Mouse (Mus musculus) cerebellum, adult 2 months (tissue): ENCODE results near the gene Insc. TPM values are rescaled to one million over a fixed set of nuclear protein-coding genes. Genes with fewer than 3 reads are reported as not detected.
"Not testable (repeated sequence)": the region's sequence is repeated elsewhere in the genome, so short reads cannot be mapped to it uniquely, and the experiment has no call there.

Experiments used
- DNase-seq, 2 experiments: peaks; one replicate each; pipeline ENCODE4 v3.0.0; 2021
- H3K27ac ChIP-seq: fragments of 200-500 bp; 2 replicates; pipeline ENCODE4 v1.5.1; 2012; ENCODE audit warnings: low read length, control low read depth, inconsistent platforms; ENCODE audit not compliant: insufficient read depth
- H3K27me3 ChIP-seq: fragments of 200-500 bp; 2 replicates; pipeline ENCODE4 v1.6.1; 2012; ENCODE audit warnings: inconsistent platforms, mild to moderate bottlenecking, low read length, moderate library complexity; ENCODE audit not compliant: control insufficient read depth, insufficient read depth
- H3K4me1 ChIP-seq: fragments of 200-500 bp; 2 replicates; pipeline ENCODE4 v1.6.1; 2011; ENCODE audit warnings: low read length; ENCODE audit not compliant: control insufficient read depth, insufficient read depth
- H3K4me3 ChIP-seq: fragments of 200-500 bp; replicated peaks from 2 replicates; pipeline ENCODE3; 2011; ENCODE audit warnings: mild to moderate bottlenecking, low read depth, low read length, control low read depth; ENCODE audit not compliant: insufficient read depth
- CTCF ChIP-seq: fragments of 200-500 bp; IDR thresholded peaks from 2 replicates; pipeline ENCODE4 v1.5.1; 2011; ENCODE audit warnings: low read depth, mild to moderate bottlenecking, control low read depth, low read length, moderate library complexity, borderline replicate concordance; ENCODE audit not compliant: insufficient read depth
- POLR2A ChIP-seq: fragments of 200-500 bp; IDR thresholded peaks from 2 replicates; pipeline ENCODE4 v1.6.1; 2011; ENCODE audit warnings: low read length, control low read depth, borderline replicate concordance; ENCODE audit not compliant: insufficient read depth
- WGBS: fragments of 180-500 bp; shearing (Covaris S2); methylation state at CpG from one replicate; pipeline ENCODE4 v1.1.7; 2018; 5-methylcytosine and 5-hydroxymethylcytosine counted together
- polyA plus RNA-seq: library from polyadenylated mRNA; depleted of rRNA; stranded (reverse); fragments of >200 nt; gene quantifications from 2 replicates; pipeline ENCODE4 v1.2.3, GENCODE M21; 2012; rRNA removed

The Insc gene
- polyA plus RNA-seq, result 8.8 and 13.1 TPM in 2 replicates

DNA sequence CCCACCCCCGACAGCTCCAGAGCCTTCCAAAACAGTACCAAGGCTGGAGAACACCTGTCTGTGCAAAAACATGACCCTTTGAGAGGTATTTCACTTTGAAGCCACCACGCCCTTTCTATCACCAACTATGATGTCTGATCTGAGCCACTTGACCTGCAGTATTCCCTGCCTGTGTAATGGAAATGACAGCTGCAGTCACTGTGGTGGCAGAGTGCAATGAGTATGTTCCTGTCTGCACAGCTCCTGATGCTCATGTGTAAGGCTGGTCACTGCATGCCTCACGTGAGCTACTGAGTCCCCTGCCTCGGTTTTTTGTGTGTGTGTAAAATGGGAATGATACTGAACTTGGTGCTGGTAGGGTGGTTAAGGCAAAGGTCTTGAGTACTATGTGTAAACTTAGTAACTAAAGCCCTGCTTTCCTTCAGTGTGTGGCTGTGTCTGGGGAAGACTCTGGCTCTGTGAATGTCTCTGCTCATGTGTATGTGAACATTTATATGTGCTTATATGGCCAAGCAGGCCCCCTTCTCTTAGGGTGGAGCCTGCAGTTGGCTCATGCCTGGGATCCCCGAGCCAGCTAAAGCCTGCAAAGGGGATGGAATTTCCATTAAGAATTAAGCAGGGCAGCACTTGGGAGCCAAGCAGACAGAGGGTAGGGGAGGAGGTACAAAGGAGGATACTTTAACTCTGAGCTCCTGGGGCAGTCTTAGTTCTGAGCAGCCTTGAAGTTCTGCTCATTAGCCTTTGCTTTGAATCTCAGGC is at the start of gene Insc:
Insc (plus strand) TSS at position 673 of the 759 bp plus-strand sequence.
- no peak for DNase-seq
- TF ChIP-seq POLR2A (no peak), CTCF (no peak)
- WGBS, result 66% methylated on average over 5 of the region's 5 CpGs
- Histone ChIP-seq H3K4me1 (no peaks in the 10 kb centered on the region), H3K27ac (no peak within 1 kb of the TSS), H3K27me3 (no peaks in the 10 kb centered on the region; the same call in 1 of the 2 replicates), H3K4me3 (no peak within 1 kb of the TSS)

DNA sequence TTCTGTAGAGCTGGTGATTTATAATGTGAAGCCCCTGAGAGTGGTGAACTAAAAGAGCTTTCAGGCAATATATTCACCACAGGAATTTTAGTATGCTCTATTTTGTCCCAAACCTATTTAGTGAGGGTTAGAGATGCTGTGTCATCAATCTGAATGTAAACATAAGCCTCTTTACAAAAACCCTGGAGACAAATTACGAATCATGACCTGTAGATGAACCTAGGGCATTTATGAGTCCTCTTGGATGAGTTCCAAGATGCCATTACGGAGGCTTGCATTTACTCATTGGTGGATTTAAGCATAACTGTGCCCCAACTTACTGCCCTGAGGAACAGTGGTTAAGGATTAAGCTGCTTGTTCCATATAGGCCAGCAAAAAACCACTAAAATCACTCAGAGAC is 42.6 kb upstream of the Insc start:
- WGBS, result 36% methylated on average over 2 of the region's 2 CpGs
- Histone ChIP-seq H3K4me3 (no peak overlapping the region), H3K27me3 (no peaks in the 10 kb centered on the region), H3K27ac (no peak overlapping the region), H3K4me1 (no peaks in the 10 kb centered on the region)
- TF ChIP-seq CTCF (no peak), POLR2A (no peak)
- DNase-seq, result no peak

DNA sequence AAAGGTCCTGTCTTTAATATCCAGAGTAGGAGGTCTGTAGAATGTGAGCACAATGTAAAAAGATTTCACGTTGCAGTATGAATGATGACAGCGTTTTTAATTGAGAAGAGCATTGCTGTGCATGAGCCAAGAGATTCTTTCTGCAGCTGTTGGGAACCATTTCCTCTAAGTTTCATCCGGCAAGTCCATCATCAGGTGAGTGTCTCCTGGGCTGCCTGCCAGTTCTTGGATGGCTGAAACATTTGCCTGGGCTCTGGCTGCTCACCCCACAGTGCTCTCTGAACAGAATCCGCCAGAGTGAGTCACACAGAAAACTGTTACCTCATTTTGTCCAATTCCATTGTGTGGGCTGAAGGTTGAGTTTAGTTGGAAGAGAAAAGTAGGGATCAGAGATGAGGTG is 36.8 kb upstream of the Insc start:
- no peak overlapping the region for H3K4me3 ChIP-seq
- no peak for DNase-seq
- 35% methylated on average over 4 of the region's 4 CpGs for WGBS
- no peak overlapping the region for H3K27ac ChIP-seq
- no peaks in the 10 kb centered on the region for H3K4me1 ChIP-seq
- no peaks in the 10 kb centered on the region for H3K27me3 ChIP-seq
- TF ChIP-seq POLR2A, result no peak
- TF ChIP-seq CTCF, result no peak

DNA sequence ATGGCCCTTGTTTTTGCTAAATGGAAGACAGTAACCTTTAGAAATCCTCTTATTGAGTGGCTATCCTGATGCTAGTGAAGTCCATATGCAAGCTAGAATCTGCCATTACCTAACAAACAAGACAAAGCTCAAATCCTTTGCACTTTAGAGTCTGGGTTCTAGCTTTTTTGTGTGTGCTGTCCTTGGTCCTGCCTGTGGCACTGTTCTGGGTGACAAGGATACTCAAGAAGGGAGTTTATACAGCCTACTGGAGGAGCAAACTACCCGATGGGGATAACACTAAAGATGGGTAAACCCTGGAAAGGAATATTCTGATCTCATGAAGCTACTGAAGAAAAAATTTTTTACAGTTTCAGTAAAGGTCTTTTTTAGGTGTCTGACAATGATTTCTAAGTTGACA is 36.1 kb upstream of the Insc start:
- WGBS, result 90% methylated on average over 1 of the region's 1 CpGs
- Histone ChIP-seq H3K27ac (no peak overlapping the region), H3K4me3 (no peak overlapping the region), H3K4me1 (no peaks in the 10 kb centered on the region), H3K27me3 (no peaks in the 10 kb centered on the region)
- TF ChIP-seq POLR2A (no peak), CTCF (no peak)
- no peak for DNase-seq

DNA sequence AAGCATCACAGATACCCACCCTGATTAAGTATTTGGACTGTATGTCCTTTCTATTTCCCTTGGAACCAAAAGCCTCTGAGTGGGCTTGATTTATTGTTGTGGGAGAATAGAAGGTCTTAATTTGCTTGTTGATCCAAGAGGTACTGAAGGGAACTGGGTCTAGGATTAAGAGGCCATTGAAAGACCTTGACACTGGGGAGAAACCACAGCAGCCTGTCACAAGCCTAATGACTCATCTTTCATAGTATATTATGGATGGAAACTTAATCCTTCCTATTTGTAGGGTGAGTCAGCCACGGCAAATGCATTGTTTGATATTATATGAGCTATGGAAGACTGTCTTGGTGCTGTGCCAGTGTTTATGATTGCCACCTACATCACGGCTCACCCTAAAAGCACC is 33.1 kb upstream of the Insc start:
- 89% methylated on average over 2 of the region's 2 CpGs for WGBS
- H3K27ac ChIP-seq, result no peak overlapping the region
- no peaks in the 10 kb centered on the region for H3K27me3 ChIP-seq
- H3K4me1 ChIP-seq, result no peaks in the 10 kb centered on the region
- DNase-seq, result no peak
- no peak overlapping the region for H3K4me3 ChIP-seq
- TF ChIP-seq POLR2A (no peak), CTCF (no peak)

DNA sequence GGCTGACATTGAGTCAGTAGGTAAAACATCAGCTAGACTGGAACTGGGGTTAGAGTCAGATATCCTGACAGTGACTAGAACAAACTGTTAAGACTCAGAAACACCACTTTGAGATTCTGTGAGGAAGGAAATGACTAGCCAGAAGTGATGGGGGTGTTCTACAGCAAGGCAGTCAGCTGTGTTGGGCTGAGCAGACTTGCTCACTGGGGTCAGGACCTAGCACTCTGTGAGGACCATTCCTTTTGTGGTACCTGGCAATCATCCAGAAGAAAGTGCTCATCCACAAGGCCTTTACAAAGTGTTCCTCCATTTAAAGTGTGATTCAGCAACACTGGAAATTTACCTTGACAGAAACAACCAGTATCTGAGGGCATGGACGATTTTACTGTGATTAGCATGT is 31.0 kb upstream of the Insc start:
- 69% methylated on average over 1 of the region's 1 CpGs for WGBS
- Histone ChIP-seq H3K27ac (no peak overlapping the region), H3K27me3 (no peaks in the 10 kb centered on the region), H3K4me1 (no peaks in the 10 kb centered on the region), H3K4me3 (no peak overlapping the region)
- no peak for TF ChIP-seq CTCF
- TF ChIP-seq POLR2A, result no peak
- no peak for DNase-seq

DNA sequence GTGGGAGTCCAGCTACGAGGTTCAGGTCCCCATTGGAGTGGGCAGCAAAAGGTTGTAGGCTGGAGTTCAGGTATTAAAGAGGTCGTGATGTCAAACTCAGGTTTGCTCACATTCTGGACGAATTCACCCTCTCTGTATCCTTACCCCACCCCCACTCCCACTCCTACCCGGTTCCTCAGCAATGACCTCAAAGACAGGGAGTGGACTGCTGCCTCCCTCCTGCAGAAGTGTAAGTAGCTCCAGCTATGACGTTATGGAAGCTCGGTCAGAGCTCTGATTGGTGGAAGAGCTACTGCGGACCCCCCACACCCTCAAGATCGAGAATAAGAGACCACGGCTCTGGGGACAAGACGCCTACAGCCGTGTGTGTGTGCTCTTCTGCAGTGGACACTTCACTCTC is 25.2 kb upstream of the Insc start, which contains the start of gene Calcb:
Calcb (plus strand) TSS at position 344 of the 400 bp plus-strand sequence.
- WGBS, result 5% methylated on average over 11 of the region's 11 CpGs
- no peaks in the 10 kb centered on the region for H3K27me3 ChIP-seq
- H3K4me1 ChIP-seq, result no peaks in the 10 kb centered on the region
- TF ChIP-seq POLR2A, result no peak
- H3K4me3 ChIP-seq, result no peak within 1 kb of the TSS
- H3K27ac ChIP-seq, result no peak within 1 kb of the TSS
- DNase-seq, result no peak

DNA sequence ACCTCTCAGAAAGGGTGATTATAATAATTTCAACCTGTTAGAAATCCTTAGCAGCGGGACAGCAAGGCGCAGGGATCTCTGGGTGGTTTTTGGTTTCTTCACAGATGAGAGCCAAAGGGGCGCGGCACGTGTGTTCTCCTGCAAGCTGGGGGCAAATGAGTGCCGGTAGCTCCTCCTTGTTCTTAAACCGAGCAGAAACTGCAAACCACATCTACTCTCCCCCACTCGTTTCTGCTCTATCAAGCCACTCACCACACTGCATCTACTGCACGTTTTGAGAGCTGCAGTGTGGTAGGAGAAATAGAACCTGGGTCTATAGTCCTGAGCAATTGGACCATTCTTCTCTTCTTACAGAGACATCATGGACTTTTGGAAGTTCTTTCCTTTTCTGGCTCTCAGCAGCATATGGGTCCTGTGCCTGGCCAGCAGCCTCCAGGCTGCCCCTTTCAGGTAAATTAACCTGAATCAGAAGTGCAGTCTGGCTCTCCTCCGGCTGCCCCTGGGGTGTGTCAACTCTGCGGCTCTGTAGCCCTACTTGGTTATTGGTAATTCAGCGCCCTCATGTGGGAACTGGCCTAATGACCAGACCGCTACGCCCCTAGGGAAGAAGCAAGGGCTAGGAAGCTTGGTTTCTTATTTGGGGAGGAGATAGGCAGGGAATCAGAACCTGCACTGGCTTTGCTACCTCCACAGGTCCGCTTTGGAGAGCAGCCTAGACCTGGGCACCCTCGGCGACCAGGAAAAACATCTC is 23.9 kb upstream of the Insc start:
- Histone ChIP-seq H3K27me3 (no peaks in the 10 kb centered on the region), H3K27ac (no peak overlapping the region), H3K4me3 (no peak overlapping the region), H3K4me1 (no peaks in the 10 kb centered on the region)
- TF ChIP-seq CTCF (peak; percentile 27; the same call in 1 of the 2 replicates), POLR2A (no peak)
- WGBS, result 5% methylated on average over 17 of the region's 17 CpGs
- peak; percentile 11 to 13 for DNase-seq

DNA sequence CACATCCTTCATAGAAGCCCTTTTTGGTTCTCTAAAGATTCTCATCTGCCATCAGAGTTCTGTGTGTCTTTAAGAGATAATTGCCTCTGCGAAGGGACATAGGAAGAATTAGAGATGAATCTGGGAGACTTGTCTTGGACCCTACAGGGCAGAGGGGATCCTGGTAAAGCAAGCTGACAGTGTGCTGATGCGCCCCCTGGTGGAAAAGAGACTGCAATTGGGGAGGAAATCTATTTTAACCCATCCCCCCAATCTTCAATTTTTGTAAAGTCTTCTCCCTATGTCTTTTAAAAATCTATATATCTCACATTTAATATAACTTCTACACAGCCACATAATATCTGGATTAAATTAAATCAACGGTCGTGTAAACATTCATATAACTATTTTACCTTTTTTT is 13.8 kb upstream of the Insc start:
- WGBS, result 68% methylated on average over 4 of the region's 4 CpGs
- not testable (repeated sequence) for H3K4me3 ChIP-seq, H3K27me3 ChIP-seq, H3K27ac ChIP-seq, H3K4me1 ChIP-seq, DNase-seq
